Mouse (Mus musculus): ENCODE data around the gene Smim20. TPM values are rescaled to one million over a fixed set of nuclear protein-coding genes. Genes with fewer than 3 reads are reported as not detected.

Smim20 gene
- polyA plus RNA-seq, 1 experiment from 2014 or later: 62.6 TPM

DNA sequence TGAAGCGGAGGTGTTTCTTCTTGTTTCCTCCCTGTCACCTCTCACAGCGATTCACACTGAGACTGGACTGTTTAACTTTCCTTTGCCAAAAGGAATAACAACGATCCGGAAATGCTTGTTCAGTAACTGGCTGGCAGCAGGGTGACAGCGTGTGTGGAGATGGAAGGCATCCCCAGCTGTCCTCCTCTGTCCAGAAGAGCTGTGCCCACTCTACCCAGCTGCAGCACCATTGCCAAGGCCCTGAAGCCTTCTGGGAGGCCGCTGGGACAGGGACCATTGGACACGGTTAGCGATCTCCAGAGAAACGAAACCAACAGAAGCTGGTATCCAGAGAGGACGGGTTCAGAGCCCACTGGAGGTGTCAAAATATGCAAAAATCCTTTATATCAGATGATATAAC lies 22.9 kb upstream of the Smim20 start:
- Histone ChIP-seq H3K27ac (no peak overlapping the region), H3K4me3 (no peak overlapping the region), H3K4me1 (peaks cover 17% of the 10 kb centered on the region; the same call in 1 of the 2 replicates), H3K36me3 (no peaks in the 10 kb centered on the region), H3K27me3 (ENCODE audit: low read depth, poor library complexity, severe bottlenecking) (no peaks in the 10 kb centered on the region), H3K9me3 (replicated peaks) (no peaks in the 10 kb centered on the region)
- WGBS: 73% methylated on average over 10 of the region's 10 CpGs
- no peak for DNase-seq (ENCODE audit: low spot score)

DNA sequence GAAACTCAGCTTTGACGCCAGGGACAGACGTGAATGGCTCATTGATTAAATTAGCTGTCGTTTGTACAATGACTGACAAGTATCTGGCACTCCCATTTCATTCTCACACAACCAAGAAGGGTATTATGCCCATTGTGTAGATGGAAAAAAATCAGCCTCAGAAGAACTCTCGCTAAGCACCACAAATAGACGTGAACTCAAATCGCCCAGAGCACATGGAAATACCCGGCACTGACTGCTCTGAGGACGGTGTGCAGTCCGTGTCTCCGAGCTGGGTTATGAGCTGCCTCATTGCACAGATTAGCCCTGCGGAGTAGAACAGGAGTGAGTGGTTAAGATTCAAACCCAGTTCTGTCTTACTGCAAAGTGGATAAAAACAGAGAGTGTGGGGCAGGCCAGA lies 18.4 kb upstream of the Smim20 start:
- Histone ChIP-seq H3K4me1 (peaks cover 16% of the 10 kb centered on the region), H3K4me3 (no peak overlapping the region), H3K9me3 (replicated peaks) (no peaks in the 10 kb centered on the region), H3K27ac (no peak overlapping the region), H3K36me3 (no peaks in the 10 kb centered on the region), H3K27me3 (ENCODE audit: low read depth, poor library complexity, severe bottlenecking) (no peaks in the 10 kb centered on the region)
- 83% methylated on average over 11 of the region's 11 CpGs for WGBS
- DNase-seq (ENCODE audit: low spot score): no peak

DNA sequence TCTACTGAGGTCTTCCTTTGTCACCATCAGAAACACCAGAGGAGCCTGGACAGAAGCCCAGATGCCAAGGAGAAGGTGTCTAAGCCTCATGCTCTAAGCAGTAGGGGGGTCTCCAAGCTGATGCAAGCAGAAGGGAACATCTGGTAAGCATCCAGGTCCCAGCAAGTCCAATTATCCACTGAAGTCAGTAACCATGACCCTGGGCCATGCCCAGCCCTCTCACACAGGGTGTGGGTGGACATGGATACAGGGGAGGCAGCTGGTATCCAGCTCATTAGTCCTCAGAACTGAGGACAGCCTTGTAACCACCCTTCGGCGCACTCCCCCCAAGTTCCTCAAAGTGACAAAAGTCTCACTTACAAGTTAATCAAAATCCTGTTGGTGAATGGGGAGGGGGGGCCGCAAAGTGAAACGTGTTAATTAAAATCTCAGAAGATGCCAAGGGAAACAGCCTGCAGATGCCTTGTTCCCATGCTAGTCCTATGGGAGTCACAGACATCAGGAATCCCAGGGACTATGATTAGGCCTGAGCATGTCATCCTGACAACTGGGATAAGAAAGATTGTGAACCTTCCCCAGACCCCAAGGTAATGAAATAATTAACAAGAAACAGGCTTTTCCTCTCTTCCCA lies 17.3 kb upstream of the Smim20 start:
- Histone ChIP-seq H3K4me3 (no peak overlapping the region), H3K9me3 (replicated peaks) (no peaks in the 10 kb centered on the region), H3K4me1 (peaks cover 16% of the 10 kb centered on the region), H3K27ac (no peak overlapping the region), H3K27me3 (ENCODE audit: low read depth, poor library complexity, severe bottlenecking) (no peaks in the 10 kb centered on the region), H3K36me3 (no peaks in the 10 kb centered on the region)
- no peak for DNase-seq (ENCODE audit: low spot score)
- WGBS: 53% methylated on average over 4 of the region's 4 CpGs

DNA sequence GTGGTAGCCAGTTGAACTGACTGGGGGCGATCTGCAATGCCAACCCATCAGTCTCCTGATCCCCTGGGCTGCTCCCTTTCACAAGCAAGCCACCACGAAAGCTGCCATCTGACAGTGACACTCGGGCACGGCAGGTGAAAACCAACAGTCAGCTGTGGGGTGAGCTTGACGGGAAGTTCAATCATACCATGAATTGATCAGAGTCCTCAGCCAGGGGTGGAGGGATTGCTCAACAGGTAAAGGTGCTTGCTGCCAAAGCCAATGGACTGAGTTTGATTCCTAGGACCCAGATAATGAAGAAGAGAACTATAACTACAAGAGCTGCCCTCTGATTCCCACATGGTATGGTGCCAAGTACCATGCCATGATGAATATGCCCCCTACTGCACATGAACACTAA lies 12.7 kb upstream of the Smim20 start:
- H3K4me3 ChIP-seq: no peak overlapping the region
- peaks cover 23% of the 10 kb centered on the region for H3K27me3 ChIP-seq (ENCODE audit: low read depth, poor library complexity, severe bottlenecking)
- H3K27ac ChIP-seq: no peak overlapping the region
- DNase-seq (ENCODE audit: low spot score): no peak
- H3K36me3 ChIP-seq: no peaks in the 10 kb centered on the region
- 88% methylated on average over 5 of the region's 5 CpGs for WGBS
- H3K4me1 ChIP-seq: peaks cover 32% of the 10 kb centered on the region
- no peaks in the 10 kb centered on the region for H3K9me3 ChIP-seq (replicated peaks)

DNA sequence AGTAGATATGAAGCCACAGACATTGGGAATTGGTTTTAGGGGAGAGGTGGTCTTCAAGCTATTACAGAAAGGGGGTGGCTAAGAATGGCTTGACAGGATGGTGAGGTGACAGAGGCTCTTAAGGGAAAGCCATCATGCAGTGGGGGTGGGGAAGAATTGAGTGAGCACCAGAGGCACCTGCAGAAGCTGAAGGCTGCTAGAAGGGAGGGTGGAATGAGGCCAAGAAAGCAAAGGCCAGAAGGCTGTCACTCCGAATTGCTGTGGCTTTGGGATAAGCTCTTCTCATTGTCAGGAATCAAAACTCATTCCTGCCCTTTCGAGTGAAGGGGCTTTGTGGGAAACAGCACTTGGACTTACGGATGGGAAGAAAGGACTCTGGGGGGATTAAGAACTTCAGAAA lies 12.1 kb upstream of the Smim20 start:
- Histone ChIP-seq H3K9me3 (replicated peaks) (no peaks in the 10 kb centered on the region), H3K4me1 (peaks cover 27% of the 10 kb centered on the region), H3K27ac (no peak overlapping the region), H3K27me3 (ENCODE audit: low read depth, poor library complexity, severe bottlenecking) (peaks cover 30% of the 10 kb centered on the region), H3K36me3 (no peaks in the 10 kb centered on the region), H3K4me3 (no peak overlapping the region)
- DNase-seq (ENCODE audit: low spot score): no peak
- WGBS: 76% methylated on average over 3 of the region's 3 CpGs

DNA sequence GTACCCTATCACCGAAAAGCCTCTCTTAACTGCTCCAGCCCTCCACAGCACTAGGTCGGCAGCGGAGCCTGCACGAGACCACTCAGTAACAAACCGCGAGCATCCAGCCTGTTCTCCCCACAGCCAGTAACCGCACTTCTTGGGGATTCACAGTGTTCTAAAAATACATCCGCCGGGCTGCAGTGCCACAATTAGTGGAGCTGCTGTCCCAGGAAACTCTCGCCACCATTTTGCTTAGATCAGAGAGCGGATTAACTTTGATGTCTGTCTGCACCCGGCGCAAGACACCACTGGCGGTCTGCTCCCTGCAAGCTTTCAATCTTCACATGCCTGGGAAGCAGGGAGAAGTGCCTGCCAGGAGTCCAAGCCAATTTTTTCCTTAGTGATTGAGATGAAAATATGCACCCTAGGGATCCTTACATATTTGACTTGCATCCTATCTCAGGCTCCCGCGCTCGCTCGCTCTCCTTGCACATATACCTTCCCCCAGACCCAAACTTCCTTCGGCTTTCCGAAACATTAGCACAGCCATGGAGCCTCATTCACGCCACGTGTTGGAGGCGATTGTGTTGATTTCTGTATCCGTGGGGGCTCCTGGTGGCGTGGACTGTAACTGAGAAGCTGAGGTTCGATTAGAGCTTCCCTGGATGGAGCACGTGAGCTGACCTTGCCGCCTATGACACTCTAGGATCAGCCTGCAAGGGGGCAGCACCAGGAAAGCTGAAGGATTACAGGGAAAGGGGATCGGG lies 8.7 kb upstream of the Smim20 start:
- H3K4me3 ChIP-seq: peak overlapping the region; percentile 52
- no peaks in the 10 kb centered on the region for H3K9me3 ChIP-seq (replicated peaks)
- peak overlapping the region; percentile 77 for H3K27ac ChIP-seq
- WGBS: 4% methylated on average over 29 of the region's 29 CpGs
- no peaks in the 10 kb centered on the region for H3K36me3 ChIP-seq
- H3K27me3 ChIP-seq (ENCODE audit: low read depth, poor library complexity, severe bottlenecking): peaks cover 31% of the 10 kb centered on the region
- H3K4me1 ChIP-seq: peaks cover 24% of the 10 kb centered on the region
- DNase-seq (ENCODE audit: low spot score): peak; percentile 60

DNA sequence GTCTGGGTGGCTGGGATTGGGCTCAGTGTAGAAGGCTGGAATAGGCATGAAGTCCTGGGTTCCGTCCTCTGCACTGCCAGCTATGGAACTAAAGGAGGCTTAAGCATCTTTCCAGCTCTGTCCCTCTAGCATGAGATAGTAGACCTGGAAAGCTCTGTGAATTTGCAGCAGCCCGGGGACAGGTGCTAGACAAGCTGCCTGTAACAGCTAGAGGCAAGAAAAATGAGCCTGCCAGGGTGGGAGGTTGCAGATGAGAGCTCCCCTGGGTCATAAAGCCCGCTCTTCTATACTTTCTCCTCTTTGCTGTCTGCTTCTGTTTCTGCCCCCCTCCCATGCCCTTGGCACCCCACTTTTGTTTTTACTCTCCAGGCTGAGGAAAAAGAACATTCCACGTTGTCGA lies 7.0 kb upstream of the Smim20 start:
- Histone ChIP-seq H3K36me3 (no peaks in the 10 kb centered on the region), H3K27me3 (ENCODE audit: low read depth, poor library complexity, severe bottlenecking) (peaks cover 31% of the 10 kb centered on the region), H3K9me3 (replicated peaks) (no peaks in the 10 kb centered on the region), H3K4me1 (peaks cover 24% of the 10 kb centered on the region), H3K27ac (no peak overlapping the region), H3K4me3 (no peak overlapping the region)
- WGBS: 52% methylated on average over 5 of the region's 5 CpGs
- no peak for DNase-seq (ENCODE audit: low spot score)

DNA sequence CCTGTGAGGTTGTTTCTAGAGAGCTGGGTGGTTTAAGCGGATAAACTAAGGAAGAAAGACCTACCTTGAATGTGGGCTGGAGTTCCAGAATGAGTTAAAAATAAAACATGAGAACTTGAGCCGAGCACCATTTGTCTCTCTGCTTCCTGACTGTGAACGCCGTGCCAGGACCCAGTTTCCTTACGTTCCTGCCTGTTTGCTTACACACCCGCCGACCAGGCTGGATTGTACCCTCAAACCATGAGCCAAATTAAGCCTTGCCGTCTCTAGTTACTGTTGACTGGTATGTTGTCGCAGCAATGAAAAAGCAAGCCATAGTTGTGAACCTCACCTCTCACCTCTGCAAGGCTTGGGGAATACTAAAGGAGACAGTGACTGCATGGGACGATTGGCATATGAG lies 4.9 kb upstream of the Smim20 start:
- DNase-seq (ENCODE audit: low spot score): no peak
- Histone ChIP-seq H3K4me1 (peaks cover 27% of the 10 kb centered on the region), H3K9me3 (replicated peaks) (no peaks in the 10 kb centered on the region), H3K4me3 (no peak overlapping the region), H3K36me3 (no peaks in the 10 kb centered on the region), H3K27me3 (ENCODE audit: low read depth, poor library complexity, severe bottlenecking) (peaks cover 25% of the 10 kb centered on the region), H3K27ac (no peak overlapping the region)
- WGBS: 86% methylated on average over 10 of the region's 10 CpGs

DNA sequence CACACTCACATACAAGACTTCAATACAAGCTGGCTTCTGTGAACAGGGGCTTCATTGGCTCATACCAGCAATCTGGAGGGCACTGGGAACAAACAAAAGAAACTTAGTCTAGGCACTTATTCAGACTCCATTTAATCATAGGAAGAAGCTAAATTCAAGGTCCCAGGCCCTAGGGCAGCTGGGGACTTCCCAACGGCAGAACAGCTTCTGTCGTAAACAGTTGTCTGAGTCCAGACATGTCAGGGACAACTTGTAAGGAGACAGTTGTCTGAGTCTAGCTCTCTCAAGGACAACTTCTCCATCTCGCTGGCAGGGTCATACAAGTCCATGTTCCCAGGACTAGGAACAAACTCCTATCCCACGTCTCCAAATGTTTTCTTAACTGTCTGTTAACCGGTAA lies 2.8 kb upstream of the Smim20 start:
- Histone ChIP-seq H3K27ac (no peak overlapping the region), H3K4me1 (peaks cover 28% of the 10 kb centered on the region), H3K9me3 (replicated peaks) (no peaks in the 10 kb centered on the region), H3K27me3 (ENCODE audit: low read depth, poor library complexity, severe bottlenecking) (peaks cover 9% of the 10 kb centered on the region; the same call in 1 of the 2 replicates), H3K36me3 (no peaks in the 10 kb centered on the region), H3K4me3 (no peak overlapping the region)
- DNase-seq (ENCODE audit: low spot score): no peak
- WGBS: 81% methylated on average over 5 of the region's 5 CpGs

DNA sequence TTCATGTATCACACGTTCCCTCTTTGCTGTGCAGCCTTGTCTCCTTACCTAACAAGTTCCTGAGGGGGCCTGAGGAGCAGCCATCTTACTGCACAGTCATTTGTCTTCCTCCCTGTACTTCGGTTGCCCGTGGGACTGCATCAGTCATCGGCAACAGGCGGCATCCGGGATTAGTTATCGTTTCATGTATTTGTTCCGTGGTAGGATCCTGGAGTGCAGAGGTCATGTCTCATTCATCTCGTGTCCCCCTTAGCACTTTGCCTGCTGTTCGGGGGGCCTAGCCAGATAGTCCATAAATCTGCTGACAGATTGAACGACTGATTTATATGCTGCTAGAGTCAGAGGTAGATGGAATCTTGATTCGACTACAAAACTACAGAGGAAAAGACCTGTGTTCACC lies 1.1 kb upstream of the Smim20 start:
- Histone ChIP-seq H3K36me3 (no peaks in the 10 kb centered on the region), H3K4me1 (peaks cover 23% of the 10 kb centered on the region), H3K9me3 (replicated peaks) (no peaks in the 10 kb centered on the region), H3K27me3 (ENCODE audit: low read depth, poor library complexity, severe bottlenecking) (no peaks in the 10 kb centered on the region), H3K4me3 (no peak overlapping the region), H3K27ac (no peak overlapping the region)
- 45% methylated on average over 12 of the region's 12 CpGs for WGBS
- no peak for DNase-seq (ENCODE audit: low spot score)

DNA sequence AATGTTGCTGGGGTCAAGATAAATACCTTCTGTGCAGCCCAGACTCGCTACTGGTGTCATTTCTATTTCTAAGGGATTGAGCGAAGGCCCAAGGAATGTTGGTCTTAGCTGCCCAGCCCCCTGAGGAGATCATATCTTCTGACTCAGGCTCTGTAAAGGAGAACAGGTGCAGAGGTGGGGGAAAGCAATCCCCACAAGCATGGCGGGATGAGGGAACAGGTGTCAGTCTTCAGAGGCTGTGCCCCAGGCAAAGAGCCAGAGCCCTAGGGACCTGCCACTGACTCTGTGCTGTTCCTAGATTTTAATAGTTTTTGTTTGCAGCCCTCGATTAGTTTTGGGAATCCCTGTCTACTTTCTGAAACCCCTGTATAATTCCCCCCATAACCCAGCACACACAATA lies 702 bp upstream of the Smim20 start:
- H3K9me3 ChIP-seq (replicated peaks): no peaks in the 10 kb centered on the region
- no peaks in the 10 kb centered on the region for H3K36me3 ChIP-seq
- peak overlapping the region; percentile 90 for H3K27ac ChIP-seq
- no peak overlapping the region for H3K4me3 ChIP-seq
- WGBS: 61% methylated on average over 4 of the region's 4 CpGs
- no peak for DNase-seq (ENCODE audit: low spot score)
- H3K27me3 ChIP-seq (ENCODE audit: low read depth, poor library complexity, severe bottlenecking): no peaks in the 10 kb centered on the region
- H3K4me1 ChIP-seq: peaks cover 23% of the 10 kb centered on the region

DNA sequence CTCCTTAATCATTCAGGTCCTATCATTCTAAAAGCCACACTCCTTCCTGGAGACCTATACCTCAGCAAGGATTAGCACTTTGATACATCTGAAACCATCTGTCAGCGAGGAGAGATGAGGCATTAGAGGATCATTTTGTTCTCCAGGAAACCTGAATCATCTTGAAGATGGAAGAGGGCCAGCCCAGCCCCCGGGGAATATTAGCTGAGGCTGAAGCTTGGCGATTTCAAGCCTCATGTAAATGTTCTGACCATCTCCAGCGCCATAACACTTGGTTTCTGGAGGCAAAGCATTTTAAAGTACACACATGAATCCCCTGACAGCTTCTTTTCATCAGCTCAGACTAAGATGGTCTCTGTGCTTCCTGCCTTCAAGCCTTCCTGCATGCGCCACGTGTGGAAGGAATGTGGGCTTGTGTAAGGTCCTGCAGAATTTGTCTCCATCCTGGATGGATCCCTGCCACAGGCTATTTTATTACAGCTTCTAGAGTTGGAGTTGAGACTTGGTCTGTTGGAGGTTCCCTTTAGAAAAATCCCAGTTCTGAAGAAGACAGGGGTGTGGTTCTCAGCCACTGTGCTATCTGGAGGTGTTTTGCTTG lies 1.3 kb downstream of the Smim20 start:
- Histone ChIP-seq H3K4me3 (no peak overlapping the region), H3K4me1 (peaks cover 23% of the 10 kb centered on the region), H3K27me3 (ENCODE audit: low read depth, poor library complexity, severe bottlenecking) (no peaks in the 10 kb centered on the region), H3K27ac (no peak overlapping the region), H3K9me3 (replicated peaks) (no peaks in the 10 kb centered on the region), H3K36me3 (peaks cover 7% of the 10 kb centered on the region)
- WGBS: 79% methylated on average over 6 of the region's 6 CpGs
- no peak for DNase-seq (ENCODE audit: low spot score)

DNA sequence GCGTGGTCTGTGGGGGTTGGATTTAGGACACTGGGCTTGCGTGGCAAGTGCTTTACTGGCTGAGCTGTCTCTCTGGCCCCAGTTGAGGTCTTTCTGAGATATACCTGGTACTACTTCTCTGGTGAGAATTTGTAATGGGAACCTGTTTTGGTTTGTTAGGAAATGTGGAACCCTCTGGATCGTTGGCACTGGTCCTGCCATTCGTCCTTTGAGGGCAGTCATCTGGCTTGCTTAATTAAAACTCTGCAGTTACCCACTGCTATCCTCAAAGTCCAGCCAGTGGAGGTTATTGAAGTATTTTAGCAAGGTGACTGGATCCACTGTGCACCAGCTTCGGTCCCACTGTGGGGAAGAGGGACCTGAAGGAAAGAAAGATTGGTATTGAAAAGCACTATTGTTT lies 2.9 kb downstream of the Smim20 start:
- H3K27me3 ChIP-seq (ENCODE audit: low read depth, poor library complexity, severe bottlenecking): no peaks in the 10 kb centered on the region
- 91% methylated on average over 5 of the region's 5 CpGs for WGBS
- no peaks in the 10 kb centered on the region for H3K9me3 ChIP-seq (replicated peaks)
- DNase-seq (ENCODE audit: low spot score): no peak
- H3K27ac ChIP-seq: no peak overlapping the region
- H3K36me3 ChIP-seq: peaks cover 7% of the 10 kb centered on the region
- H3K4me3 ChIP-seq: no peak overlapping the region
- H3K4me1 ChIP-seq: peaks cover 38% of the 10 kb centered on the region

Measured in limb, embryonic 10.5 days (tissue).